Mouse (Mus musculus) liver, embryonic 15.5 days (tissue): ENCODE measurements around the gene Nop16. TPM values are rescaled to one million over a fixed set of nuclear protein-coding genes. Genes with fewer than 3 reads are reported as not detected.

Experiments used
- ATAC-seq: fragments of 200-750 bp; cut with Nextera tagmentation; 2 replicates; pipeline ENCODE4 v1.8.0; 2017; ENCODE audit warnings: moderate number of reproducible peaks, mild to moderate bottlenecking, moderate library complexity; ENCODE audit not compliant: insufficient read depth
- H3K27ac ChIP-seq: fragments of 300-500 bp; sonication (generic); replicated peaks from 2 replicates; pipeline ENCODE4 v1.5.1; 2015; ENCODE audit warnings: mild to moderate bottlenecking, inconsistent platforms
- H3K27me3 ChIP-seq: fragments of 300-500 bp; sonication (generic); 2 replicates; pipeline ENCODE4 v1.6.1; 2015; ENCODE audit warnings: mild to moderate bottlenecking, inconsistent platforms
- H3K36me3 ChIP-seq: fragments of 300-500 bp; sonication (generic); replicated peaks from 2 replicates; pipeline ENCODE4 v1.6.1; 2015; ENCODE audit warnings: moderate library complexity, mild to moderate bottlenecking, inconsistent platforms
- H3K4me1 ChIP-seq: fragments of 300-500 bp; sonication (generic); replicated peaks from 2 replicates; pipeline ENCODE4 v1.6.1; 2015; ENCODE audit warnings: inconsistent platforms
- H3K4me2 ChIP-seq: fragments of 300-500 bp; sonication (generic); 2 replicates; pipeline ENCODE4 v1.6.1; 2015; ENCODE audit warnings: moderate library complexity, mild to moderate bottlenecking, inconsistent platforms
- H3K4me3 ChIP-seq: fragments of 300-500 bp; sonication (generic); replicated peaks from 2 replicates; pipeline ENCODE4 v1.5.1; 2015; ENCODE audit warnings: mild to moderate bottlenecking, inconsistent platforms
- H3K9ac ChIP-seq: fragments of 300-500 bp; sonication (generic); 2 replicates; pipeline ENCODE4 v1.6.1; 2015; ENCODE audit warnings: moderate library complexity, mild to moderate bottlenecking, inconsistent platforms
- H3K9me3 ChIP-seq: fragments of 300-500 bp; sonication (generic); replicated peaks from 2 replicates; pipeline ENCODE4 v1.6.1; 2016; ENCODE audit warnings: inconsistent platforms
- WGBS: fragments of 180-500 bp; shearing (Covaris S2); methylation state at CpG from one replicate; pipeline ENCODE4 v1.1.7; 2015; ENCODE audit warnings: mixed read lengths; ENCODE audit not compliant: insufficient replicate concordance; 5-methylcytosine and 5-hydroxymethylcytosine counted together
- polyA plus RNA-seq: library from polyadenylated mRNA; unstranded; fragments of >200 nt; fragmentation: Nextera tagmentation; extraction: Ambion mirVana; gene quantifications from 2 replicates; pipeline ENCODE4 v1.2.1, GENCODE M21; 2015

Nop16 gene
- polyA plus RNA-seq, 1 experiment from 2014 or later = 43.2 TPM

DNA sequence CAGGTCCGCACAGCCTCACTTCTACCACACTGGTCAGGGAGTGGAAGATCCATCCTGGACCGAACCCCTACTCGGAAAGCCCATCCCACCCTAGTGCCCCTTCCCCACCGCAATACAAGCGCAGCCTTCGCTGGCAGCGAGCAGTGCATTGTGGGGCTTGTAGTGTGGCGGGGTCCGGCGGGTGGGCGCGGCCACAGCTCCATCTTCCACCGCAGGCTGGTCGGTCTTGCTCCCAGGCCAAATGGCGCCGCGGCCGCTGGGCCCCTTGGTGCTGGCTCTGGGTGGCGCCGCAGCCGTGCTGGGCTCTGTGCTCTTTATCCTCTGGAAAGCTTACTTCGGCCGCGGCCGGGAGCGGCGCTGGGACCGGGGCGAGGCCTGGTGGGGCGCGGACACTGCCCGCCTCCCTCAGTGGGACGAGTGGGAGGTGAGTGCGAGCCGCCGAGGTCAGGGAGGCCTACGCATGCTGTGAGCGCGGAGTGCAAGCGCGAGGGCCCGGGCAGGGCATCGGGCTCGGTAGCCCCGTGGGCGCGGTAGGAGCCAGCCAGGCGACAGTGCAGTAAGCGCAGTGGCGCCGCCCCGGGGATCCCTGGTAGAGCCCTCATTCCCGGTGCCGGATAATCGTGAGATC lies 14.9 kb downstream of the Nop16 start, which contains the start of gene Arl10:
Arl10 (plus strand) TSS at position 162 of the 628 bp plus-strand sequence.
- Histone ChIP-seq H3K4me3 (peak within 1 kb of the TSS; percentile 73), H3K27me3 (peaks cover 14% of the 10 kb centered on the region), H3K4me2 (peak within 1 kb of the TSS; percentile 95), H3K36me3 (no peaks in the 10 kb centered on the region), H3K27ac (peak within 1 kb of the TSS; percentile 57; the same call in 1 of the 2 replicates), H3K9me3 (no peaks in the 10 kb centered on the region), H3K9ac (peak within 1 kb of the TSS; percentile 70), H3K4me1 (peaks cover 42% of the 10 kb centered on the region)
- ATAC-seq = peak; percentile 74
- WGBS = under 1% methylated on average over 55 of the region's 55 CpGs

DNA sequence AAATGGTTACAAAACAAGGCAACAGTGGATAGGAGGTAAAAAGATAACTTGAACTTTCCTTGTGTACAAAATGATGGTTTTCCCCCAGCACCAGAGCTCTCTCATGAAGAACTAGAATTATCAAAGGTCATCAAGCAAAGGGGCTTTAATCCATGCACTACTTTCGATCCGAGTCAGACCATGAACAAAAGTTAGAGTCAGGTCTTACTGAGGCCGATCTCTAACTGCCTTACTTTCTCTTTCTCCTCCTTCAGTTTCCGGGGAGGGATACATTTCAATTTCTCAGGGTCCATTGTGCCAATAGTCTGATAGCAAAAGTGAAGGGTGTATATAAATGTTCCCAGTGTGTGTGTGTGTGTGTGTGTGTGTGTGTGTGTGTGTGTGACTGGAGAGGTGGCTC lies 17.3 kb downstream of the Nop16 start:
- Histone ChIP-seq H3K27ac (no peak overlapping the region), H3K27me3 (peaks cover 14% of the 10 kb centered on the region), H3K9me3 (no peaks in the 10 kb centered on the region), H3K4me3 (no peak overlapping the region), H3K36me3 (no peaks in the 10 kb centered on the region), H3K4me1 (peaks cover 38% of the 10 kb centered on the region), H3K9ac (no peak overlapping the region), H3K4me2 (no peak overlapping the region)
- ATAC-seq = no peak
- WGBS = 79% methylated on average over 4 of the region's 4 CpGs

DNA sequence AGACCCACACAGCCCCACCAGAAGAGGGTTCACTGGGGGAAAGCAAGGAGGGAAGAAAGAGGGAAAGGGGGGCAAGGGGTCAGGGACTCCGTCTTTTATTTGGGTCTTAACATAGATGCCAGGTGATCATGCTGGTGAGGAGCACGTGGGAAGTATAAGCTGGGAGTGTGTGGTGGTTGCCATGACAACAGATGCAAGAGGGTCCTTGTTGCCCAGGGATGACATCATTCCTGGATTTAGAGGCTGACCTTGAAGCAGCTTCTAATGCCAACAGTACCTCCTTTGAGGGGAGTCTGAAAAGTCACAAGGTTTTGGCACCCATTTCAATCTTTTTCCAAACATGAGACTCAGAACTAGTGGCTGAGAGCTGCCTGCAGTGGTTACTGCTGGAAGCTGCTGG lies 18.3 kb downstream of the Nop16 start:
- Histone ChIP-seq H3K27me3 (peaks cover 14% of the 10 kb centered on the region), H3K4me2 (no peak overlapping the region), H3K36me3 (no peaks in the 10 kb centered on the region), H3K9me3 (no peaks in the 10 kb centered on the region), H3K4me3 (no peak overlapping the region), H3K27ac (no peak overlapping the region), H3K4me1 (peaks cover 41% of the 10 kb centered on the region), H3K9ac (no peak overlapping the region)
- ATAC-seq = no peak
- WGBS = 42% methylated on average over 2 of the region's 2 CpGs

DNA sequence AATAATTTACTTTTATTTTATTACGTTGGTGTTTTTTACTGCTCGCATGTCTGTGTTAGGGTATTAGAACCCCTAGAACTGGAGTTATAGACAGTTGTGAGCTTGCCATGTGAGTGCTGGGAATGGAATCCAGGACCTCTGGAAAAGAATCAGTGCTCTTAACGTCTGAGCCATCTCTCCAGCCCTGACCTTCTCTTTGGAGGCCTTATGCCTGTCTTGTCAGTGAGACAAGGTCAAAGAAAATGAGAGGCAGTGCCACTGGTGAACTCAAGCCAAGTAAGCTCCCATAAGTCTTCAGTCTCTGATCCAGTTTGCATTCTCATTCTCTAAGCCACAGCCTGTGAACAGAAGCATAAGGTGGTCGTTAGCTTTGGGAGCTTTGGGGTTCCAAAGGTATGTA lies 19.2 kb downstream of the Nop16 start:
- no peaks in the 10 kb centered on the region for H3K36me3 ChIP-seq
- WGBS = 57% methylated on average over 4 of the region's 4 CpGs
- no peak overlapping the region for H3K4me3 ChIP-seq
- no peak overlapping the region for H3K4me2 ChIP-seq
- H3K9ac ChIP-seq = no peak overlapping the region
- no peaks in the 10 kb centered on the region for H3K9me3 ChIP-seq
- H3K27ac ChIP-seq = no peak overlapping the region
- peaks cover 13% of the 10 kb centered on the region for H3K27me3 ChIP-seq
- H3K4me1 ChIP-seq = peaks cover 36% of the 10 kb centered on the region
- no peak for ATAC-seq

DNA sequence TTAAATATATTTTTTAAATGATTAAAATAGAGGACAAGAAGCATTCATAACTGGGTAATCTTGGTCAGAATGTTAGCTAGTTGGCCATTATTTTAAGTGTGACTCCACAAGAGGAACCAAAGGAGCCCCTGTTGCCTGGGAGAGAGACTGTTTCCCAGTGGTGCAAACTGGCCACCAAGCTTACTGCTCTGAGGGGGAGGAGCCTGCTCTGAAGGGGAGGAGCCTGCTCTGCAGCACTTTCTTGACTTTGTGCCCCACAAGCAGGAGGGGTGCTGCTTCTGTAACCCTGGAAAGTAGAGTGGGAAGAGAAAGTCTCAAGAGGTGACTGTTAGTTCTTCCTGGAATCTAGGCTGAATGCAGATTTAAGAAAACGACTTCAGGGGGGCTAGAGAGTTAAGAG lies 20.6 kb downstream of the Nop16 start:
- Histone ChIP-seq H3K9ac (no peak overlapping the region), H3K36me3 (no peaks in the 10 kb centered on the region), H3K4me3 (no peak overlapping the region), H3K27ac (no peak overlapping the region), H3K4me2 (no peak overlapping the region), H3K9me3 (no peaks in the 10 kb centered on the region), H3K4me1 (peaks cover 32% of the 10 kb centered on the region), H3K27me3 (peaks cover 1% of the 10 kb centered on the region; the same call in 1 of the 2 replicates)
- 38% methylated on average over 1 of the region's 1 CpGs for WGBS
- ATAC-seq = no peak

DNA sequence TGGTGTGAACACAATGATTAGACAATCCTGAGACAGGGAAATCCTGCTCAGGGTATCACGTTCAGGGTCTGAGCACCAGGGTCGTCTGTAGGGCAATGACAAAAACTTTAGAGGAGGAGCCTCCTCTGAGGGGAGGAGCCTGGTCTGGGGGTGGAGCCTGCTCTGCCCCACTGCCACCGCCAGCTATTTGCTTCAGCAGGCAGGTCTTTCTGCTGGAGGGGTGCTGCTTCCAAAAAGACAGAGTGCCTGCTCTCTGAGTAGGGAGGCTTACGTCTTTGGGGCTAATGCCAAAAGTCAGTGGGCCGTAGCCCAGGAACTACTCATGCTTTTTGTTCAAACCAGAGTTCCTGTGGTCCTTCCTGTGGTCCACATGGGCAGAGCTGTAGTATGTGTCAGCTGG lies 21.5 kb downstream of the Nop16 start:
- H3K9me3 ChIP-seq = no peaks in the 10 kb centered on the region
- peaks cover 34% of the 10 kb centered on the region for H3K4me1 ChIP-seq
- no peak overlapping the region for H3K4me3 ChIP-seq
- no peak for ATAC-seq
- 32% methylated on average over 5 of the region's 5 CpGs for WGBS
- no peak overlapping the region for H3K27ac ChIP-seq
- H3K36me3 ChIP-seq = no peaks in the 10 kb centered on the region
- H3K27me3 ChIP-seq = no peaks in the 10 kb centered on the region
- no peak overlapping the region for H3K4me2 ChIP-seq
- no peak overlapping the region for H3K9ac ChIP-seq

DNA sequence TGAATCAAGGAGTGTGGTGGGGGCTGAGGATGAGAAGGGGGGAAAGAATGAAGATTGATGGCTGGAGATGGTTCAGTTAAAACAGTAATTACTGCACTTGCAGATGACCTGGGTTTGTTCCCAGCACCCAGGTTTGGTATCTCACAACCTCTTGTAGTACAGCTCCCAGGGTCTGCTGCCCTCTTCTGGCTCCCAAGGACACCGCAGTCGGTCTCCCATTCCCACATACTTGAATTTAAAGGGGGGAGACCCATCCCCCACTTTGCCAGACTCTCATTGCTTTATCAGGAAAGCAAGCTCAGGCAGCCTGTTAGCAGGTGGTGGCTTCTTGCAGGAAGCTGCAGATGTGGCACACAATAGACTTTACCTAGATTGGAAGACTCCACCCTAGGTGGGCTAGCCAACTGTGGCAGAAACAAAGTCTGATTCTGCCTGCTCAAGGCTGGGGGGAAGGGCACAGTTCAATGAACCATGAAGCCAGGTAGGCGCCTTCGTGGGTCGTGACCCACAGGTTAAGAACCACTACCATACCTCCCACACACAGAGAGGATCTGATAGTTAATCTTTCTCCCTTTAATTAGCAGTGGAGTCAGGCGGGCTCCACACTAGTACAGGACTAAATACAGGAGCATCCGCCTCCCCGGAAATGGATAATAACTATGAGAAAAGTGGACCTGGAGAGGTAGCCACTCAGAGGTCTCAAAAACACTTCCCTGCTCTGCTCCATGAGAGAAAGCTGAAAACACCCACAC lies 24.1 kb downstream of the Nop16 start:
- Histone ChIP-seq H3K9me3 (no peaks in the 10 kb centered on the region), H3K4me1 (peaks cover 39% of the 10 kb centered on the region), H3K9ac (peak overlapping the region; percentile 99), H3K4me3 (peak overlapping the region; percentile 93), H3K36me3 (peaks cover 22% of the 10 kb centered on the region), H3K27me3 (no peaks in the 10 kb centered on the region), H3K4me2 (peak overlapping the region; percentile 80), H3K27ac (peak overlapping the region; percentile 82)
- ATAC-seq = peak; percentile 44
- 36% methylated on average over 8 of the region's 8 CpGs for WGBS

DNA sequence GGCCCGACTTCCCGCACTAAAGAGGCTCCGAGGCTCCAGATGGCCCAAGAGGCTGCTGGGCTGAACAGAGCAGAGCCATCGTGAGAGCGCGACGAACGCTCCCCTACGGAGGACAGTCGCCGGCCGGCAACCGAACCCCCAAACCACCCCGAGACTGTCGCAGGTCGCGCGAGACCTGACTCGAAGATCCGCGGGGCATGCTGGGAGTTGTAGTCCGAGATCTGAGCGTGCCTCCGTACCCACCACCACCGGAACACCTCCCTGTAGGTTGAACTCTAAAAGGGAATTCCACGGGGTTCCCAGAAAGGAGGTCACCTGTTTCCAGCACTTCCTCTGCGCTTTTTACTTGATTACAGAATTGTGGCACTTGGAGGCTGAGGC lies 24.7 kb downstream of the Nop16 start, which contains the start of gene 4833439L19Rik:
4833439L19Rik (minus strand) TSS at position 235 of the 381 bp plus-strand sequence.
- no peaks in the 10 kb centered on the region for H3K9me3 ChIP-seq
- peak; percentile 93 for ATAC-seq
- under 1% methylated on average over 27 of the region's 27 CpGs for WGBS
- H3K9ac ChIP-seq = peak within 1 kb of the TSS; percentile 99
- H3K27me3 ChIP-seq = no peaks in the 10 kb centered on the region
- peak within 1 kb of the TSS; percentile 80 for H3K4me2 ChIP-seq
- peak within 1 kb of the TSS; percentile 82 for H3K27ac ChIP-seq
- peaks cover 28% of the 10 kb centered on the region for H3K36me3 ChIP-seq
- H3K4me1 ChIP-seq = peaks cover 39% of the 10 kb centered on the region
- peak within 1 kb of the TSS; percentile 93 for H3K4me3 ChIP-seq

DNA sequence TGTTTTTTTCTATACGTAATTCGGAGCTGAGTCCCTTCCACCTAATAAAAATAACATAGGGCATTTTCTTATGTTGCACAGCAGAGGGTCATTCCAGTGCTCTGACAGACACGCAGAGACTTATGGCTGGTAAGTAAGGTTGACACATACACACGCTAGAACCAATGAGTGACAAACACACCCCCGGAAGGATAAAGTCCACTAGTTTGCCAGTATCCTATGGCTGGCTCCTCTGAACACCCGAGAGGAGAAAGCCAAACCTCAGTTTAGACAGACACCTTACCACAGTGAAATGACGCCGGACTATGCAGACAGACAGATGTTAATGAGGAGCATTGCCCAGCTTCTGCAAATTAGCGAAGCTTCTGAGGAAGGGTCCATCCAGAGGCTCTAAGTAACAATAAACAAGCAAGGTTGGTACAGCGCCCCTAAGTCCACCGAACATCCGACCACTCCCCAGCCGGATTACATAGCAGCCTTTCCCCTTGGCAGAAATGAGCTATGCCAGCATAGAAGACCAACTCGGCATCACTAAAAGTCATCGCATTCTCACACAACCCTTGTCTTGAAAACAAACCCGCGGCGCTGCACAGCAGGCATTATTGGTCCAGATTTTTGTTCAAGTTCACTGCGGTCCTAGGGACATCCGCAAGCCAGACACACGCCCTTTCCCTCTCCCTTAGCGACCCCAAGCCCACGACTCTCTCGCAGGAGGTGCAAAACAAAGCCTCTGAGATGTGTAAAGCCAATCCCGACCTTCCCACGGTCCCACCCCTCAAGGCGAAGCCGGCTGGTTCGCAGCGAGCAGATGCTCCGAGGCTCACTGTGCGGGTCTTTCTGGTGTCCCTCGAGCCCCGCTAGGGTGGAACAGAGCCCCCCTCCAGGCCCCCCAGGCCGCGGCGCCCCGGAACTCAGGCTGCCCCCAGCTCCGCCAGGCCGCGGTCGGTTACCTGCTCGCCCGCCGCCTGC lies 25.4 kb downstream of the Nop16 start:
- ATAC-seq = peak; percentile 49
- H3K4me3 ChIP-seq = peak overlapping the region; percentile 93
- no peaks in the 10 kb centered on the region for H3K9me3 ChIP-seq
- H3K4me2 ChIP-seq = peak overlapping the region; percentile 80
- H3K9ac ChIP-seq = peak overlapping the region; percentile 99
- H3K27ac ChIP-seq = peak overlapping the region; percentile 82
- 9% methylated on average over 45 of the region's 45 CpGs for WGBS
- H3K4me1 ChIP-seq = peaks cover 39% of the 10 kb centered on the region
- H3K36me3 ChIP-seq = peaks cover 35% of the 10 kb centered on the region
- no peaks in the 10 kb centered on the region for H3K27me3 ChIP-seq

DNA sequence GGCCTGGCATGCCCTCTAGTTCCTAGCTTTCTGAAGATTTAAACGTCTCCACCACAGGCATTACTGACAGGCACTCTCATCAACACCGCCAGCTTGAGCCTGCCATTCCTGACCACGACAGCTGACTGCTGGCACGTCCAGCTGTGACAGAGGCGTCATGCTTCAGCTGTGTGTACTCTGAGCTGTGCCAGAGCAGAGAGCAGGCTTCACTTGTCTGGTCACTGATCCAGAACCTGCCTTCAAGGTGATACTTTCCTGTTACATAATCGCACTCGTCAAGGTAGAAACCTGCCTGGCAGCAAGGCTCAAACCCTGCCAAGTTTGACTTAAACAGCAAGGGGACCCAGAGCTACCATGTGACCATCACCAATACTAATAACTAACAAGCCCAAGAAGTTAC lies 27.3 kb downstream of the Nop16 start:
- H3K9me3 ChIP-seq = no peaks in the 10 kb centered on the region
- no peak overlapping the region for H3K27ac ChIP-seq
- H3K4me3 ChIP-seq = no peak overlapping the region
- WGBS = 69% methylated on average over 7 of the region's 7 CpGs
- H3K4me2 ChIP-seq = no peak overlapping the region
- no peaks in the 10 kb centered on the region for H3K27me3 ChIP-seq
- H3K9ac ChIP-seq = no peak overlapping the region
- ATAC-seq = no peak
- H3K4me1 ChIP-seq = peaks cover 29% of the 10 kb centered on the region
- H3K36me3 ChIP-seq = peaks cover 54% of the 10 kb centered on the region

DNA sequence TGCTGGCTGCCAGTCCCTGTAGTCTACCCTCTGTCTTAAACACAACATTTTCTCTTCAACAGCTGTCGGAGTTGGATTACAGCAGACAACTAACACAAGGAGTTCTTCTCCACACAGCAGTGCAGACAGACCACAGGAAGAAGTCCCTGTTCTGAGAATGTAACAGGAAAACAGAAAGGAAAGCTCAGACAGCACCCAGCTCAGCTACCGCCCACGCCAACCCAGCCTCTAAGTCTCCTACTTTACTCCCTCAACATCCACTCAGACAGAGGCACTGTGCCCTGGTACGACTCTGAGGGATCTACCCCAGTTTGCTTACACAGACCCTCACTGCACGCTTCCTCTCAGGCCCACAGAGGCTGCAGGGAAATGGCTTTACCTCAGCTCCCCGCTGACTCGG lies 29.3 kb downstream of the Nop16 start:
- Histone ChIP-seq H3K36me3 (peaks cover 74% of the 10 kb centered on the region), H3K4me3 (no peak overlapping the region), H3K4me1 (peaks cover 22% of the 10 kb centered on the region), H3K27ac (no peak overlapping the region), H3K9ac (no peak overlapping the region), H3K27me3 (no peaks in the 10 kb centered on the region), H3K4me2 (no peak overlapping the region), H3K9me3 (no peaks in the 10 kb centered on the region)
- 82% methylated on average over 7 of the region's 7 CpGs for WGBS
- ATAC-seq = no peak
